Mouse (Mus musculus) liver, embryonic 13.5 days (tissue): Measurements from ENCODE around the gene Itih2. TPM values are rescaled to one million over a fixed set of nuclear protein-coding genes. Genes with fewer than 3 reads are reported as not detected.

Experiments
- polyA plus RNA-seq: library from polyadenylated mRNA; unstranded; fragments of >200 nt; fragmentation: Nextera tagmentation; extraction: Ambion mirVana; gene quantifications from 2 replicates; pipeline ENCODE4 v1.2.1, GENCODE M21; 2015

Itih2 gene
- polyA plus RNA-seq, 1 experiment from 2014 or later, result 224 TPM

Other genes starting within 250 kb of the Itih2 start
- not detected in 2 replicates for gene 9230102O04Rik, start 241.9 kb downstream of the Itih2 start, polyA plus RNA-seq
- 1.5 TPM in 2 replicates for gene Gata3, start 241.4 kb downstream of the Itih2 start, polyA plus RNA-seq
- 8.0 and 9.4 TPM in 2 replicates for gene Taf3, start 82.8 kb downstream of the Itih2 start, polyA plus RNA-seq
- gene Atp5c1, start 50.9 kb downstream of the Itih2 start, polyA plus RNA-seq, result 409 and 441 TPM in 2 replicates
- 19.6 and 22.1 TPM in 2 replicates for gene Kin, start 50.8 kb downstream of the Itih2 start, polyA plus RNA-seq
- 3.5 and 4.4 TPM in 2 replicates for gene Itih5, start 22.2 kb upstream of the Itih2 start, polyA plus RNA-seq
- gene Sfmbt2, start 239.1 kb upstream of the Itih2 start, polyA plus RNA-seq, result 0.31 and 0.34 TPM in 2 replicates